Mouse (Mus musculus) hindbrain, embryonic 16.5 days (tissue): ENCODE measurements around the gene Itga11. TPM values are rescaled to one million over a fixed set of nuclear protein-coding genes. Genes with fewer than 3 reads are reported as not detected.
A peak's percentile ranks its signal among the peaks of the same experiment; 100 is the strongest.
"Not testable (repeated sequence)": the region's sequence is repeated elsewhere in the genome, so short reads cannot be mapped to it uniquely, and the experiment has no call there.

Source experiments
- ATAC-seq: fragments of 200-750 bp; cut with Nextera tagmentation; 2 replicates; pipeline ENCODE4 v1.8.0; 2017; ENCODE audit warnings: moderate TSS enrichment, moderate library complexity
- H3K27ac ChIP-seq: fragments of 300-500 bp; sonication (generic); 2 replicates; pipeline ENCODE4 v1.5.1; 2014; ENCODE audit warnings: low read depth, mild to moderate bottlenecking, control low read depth, low read length, moderate library complexity
- H3K27me3 ChIP-seq: fragments of 300-500 bp; sonication (generic); replicated peaks from 2 replicates; pipeline ENCODE4 v1.6.1; 2014; ENCODE audit warnings: low read length; ENCODE audit not compliant: control insufficient read depth, insufficient read depth
- H3K36me3 ChIP-seq: fragments of 300-500 bp; sonication (generic); 2 replicates; pipeline ENCODE4 v1.6.1; 2014; ENCODE audit warnings: mild to moderate bottlenecking, low read length, moderate library complexity, mixed read lengths; ENCODE audit not compliant: control insufficient read depth, insufficient read depth
- H3K4me1 ChIP-seq: fragments of 300-500 bp; sonication (generic); 2 replicates; pipeline ENCODE4 v1.6.1; 2014; ENCODE audit warnings: low read depth, low read length; ENCODE audit not compliant: control insufficient read depth, insufficient read depth
- H3K4me2 ChIP-seq: fragments of 300-500 bp; sonication (generic); 2 replicates; pipeline ENCODE4 v1.6.1; 2014; ENCODE audit warnings: mild to moderate bottlenecking, low read length, control low read depth, moderate library complexity
- H3K4me3 ChIP-seq: fragments of 300-500 bp; sonication (generic); 2 replicates; pipeline ENCODE4 v1.5.1; 2014; ENCODE audit warnings: mild to moderate bottlenecking, low read length, control low read depth, moderate library complexity
- H3K9ac ChIP-seq: fragments of 300-500 bp; sonication (generic); 2 replicates; pipeline ENCODE4 v1.6.1; 2014; ENCODE audit warnings: low read depth, mild to moderate bottlenecking, control low read depth, low read length, moderate library complexity
- H3K9me3 ChIP-seq: fragments of 300-500 bp; sonication (generic); 2 replicates; pipeline ENCODE4 v1.6.1; 2014; ENCODE audit warnings: mild to moderate bottlenecking, low read length, moderate library complexity; ENCODE audit not compliant: control insufficient read depth
- WGBS: fragments of 180-500 bp; shearing (Covaris S2); extraction: QIAGEN DNeasy Blood & Tissue Kit; methylation state at CpG from one replicate; pipeline ENCODE4 v1.1.7; 2014; 5-methylcytosine and 5-hydroxymethylcytosine counted together
- polyA plus RNA-seq: library from polyadenylated mRNA; unstranded; fragments of >200 nt; fragmentation: Nextera tagmentation; extraction: Ambion mirVana; gene quantifications from 2 replicates; pipeline ENCODE4 v1.2.1, GENCODE M21; 2015

The Itga11 gene
- polyA plus RNA-seq, 1 experiment from 2014 or later, result 1.1 TPM

DNA sequence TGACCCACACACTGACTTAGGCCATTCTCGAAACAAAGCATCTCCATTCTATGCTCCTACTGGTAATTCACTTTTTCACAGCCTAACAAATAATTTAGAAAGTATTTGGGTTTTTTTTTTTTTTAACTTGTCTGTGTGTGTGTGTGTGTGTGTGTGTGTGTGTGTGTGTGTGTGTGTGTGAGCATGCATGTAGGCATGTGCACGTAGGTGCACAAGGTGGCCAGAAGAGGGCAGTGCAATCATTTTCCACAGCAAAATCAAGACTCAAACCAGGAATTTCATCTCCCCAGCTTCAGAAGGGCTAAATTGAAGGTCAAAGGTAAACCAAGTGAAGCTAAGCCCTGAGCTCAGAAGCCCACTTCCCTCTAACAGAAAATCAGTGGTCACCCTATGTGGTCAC lies 106.6 kb downstream of the Itga11 start:
- WGBS, result 87% methylated on average over 2 of the region's 2 CpGs
- Histone ChIP-seq H3K36me3 (no peaks in the 10 kb centered on the region), H3K4me3 (no peak overlapping the region), H3K27ac (0 out of 2 replicates have a peak overlapping the region, but pooled peaks have one; percentile 30), H3K4me1 (peaks cover 18% of the 10 kb centered on the region), H3K4me2 (no peak overlapping the region), H3K9ac (no peak overlapping the region), H3K27me3 (no peaks in the 10 kb centered on the region), H3K9me3 (no peaks in the 10 kb centered on the region)
- ATAC-seq, result no peak

DNA sequence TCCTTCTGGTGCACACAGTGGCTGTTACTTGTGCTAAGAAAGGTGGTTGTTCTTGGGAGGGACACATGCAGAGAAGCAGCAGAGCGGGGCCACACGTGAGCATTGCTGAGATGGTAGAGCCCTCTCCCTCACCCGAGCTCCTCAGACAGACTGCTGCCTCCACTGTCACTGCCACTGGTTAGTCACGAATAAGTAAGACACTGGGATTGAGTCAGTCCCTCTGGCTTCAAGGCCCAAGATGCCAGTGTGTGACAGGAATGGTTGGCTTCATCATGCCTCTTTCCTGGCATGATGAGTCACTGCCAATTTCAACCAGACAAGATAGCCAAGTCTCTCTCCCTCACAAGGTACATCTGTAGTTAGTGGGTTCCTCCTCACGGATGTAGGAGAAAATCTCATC lies 109.1 kb downstream of the Itga11 start:
- 75% methylated on average over 5 of the region's 5 CpGs for WGBS
- no peak for ATAC-seq
- H3K4me2 ChIP-seq, result no peak overlapping the region
- peaks cover 17% of the 10 kb centered on the region for H3K4me1 ChIP-seq
- no peak overlapping the region for H3K4me3 ChIP-seq
- H3K27me3 ChIP-seq, result no peaks in the 10 kb centered on the region
- H3K27ac ChIP-seq, result no peak overlapping the region
- no peaks in the 10 kb centered on the region for H3K36me3 ChIP-seq
- H3K9ac ChIP-seq, result no peak overlapping the region
- no peaks in the 10 kb centered on the region for H3K9me3 ChIP-seq

DNA sequence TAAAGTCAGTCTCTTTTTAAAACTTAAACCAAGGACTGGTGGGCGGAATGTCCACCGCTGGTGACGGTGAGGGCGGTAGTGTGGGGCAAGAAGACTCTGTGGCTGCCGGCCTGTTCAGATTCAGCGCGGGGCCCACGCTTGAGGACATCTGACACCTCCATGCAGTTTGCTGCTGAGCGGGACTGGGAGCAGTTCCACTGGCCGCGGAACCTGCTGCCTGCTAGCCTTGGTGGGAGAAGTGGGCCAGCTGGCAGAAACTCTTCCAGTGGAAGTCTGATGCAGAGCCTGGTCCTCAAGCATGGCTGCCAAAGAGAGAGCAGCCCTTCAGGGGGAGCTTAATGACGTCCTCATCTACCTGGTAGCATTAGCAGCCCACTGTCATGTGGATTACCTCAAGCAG lies 112.2 kb downstream of the Itga11 start:
- no peaks in the 10 kb centered on the region for H3K27me3 ChIP-seq
- ATAC-seq, result no peak
- no peak overlapping the region for H3K4me2 ChIP-seq
- no peaks in the 10 kb centered on the region for H3K4me1 ChIP-seq
- H3K4me3 ChIP-seq, result no peak overlapping the region
- H3K9ac ChIP-seq, result no peak overlapping the region
- WGBS, result 87% methylated on average over 12 of the region's 12 CpGs
- H3K27ac ChIP-seq, result no peak overlapping the region
- H3K36me3 ChIP-seq, result peaks cover 3% of the 10 kb centered on the region
- no peaks in the 10 kb centered on the region for H3K9me3 ChIP-seq

DNA sequence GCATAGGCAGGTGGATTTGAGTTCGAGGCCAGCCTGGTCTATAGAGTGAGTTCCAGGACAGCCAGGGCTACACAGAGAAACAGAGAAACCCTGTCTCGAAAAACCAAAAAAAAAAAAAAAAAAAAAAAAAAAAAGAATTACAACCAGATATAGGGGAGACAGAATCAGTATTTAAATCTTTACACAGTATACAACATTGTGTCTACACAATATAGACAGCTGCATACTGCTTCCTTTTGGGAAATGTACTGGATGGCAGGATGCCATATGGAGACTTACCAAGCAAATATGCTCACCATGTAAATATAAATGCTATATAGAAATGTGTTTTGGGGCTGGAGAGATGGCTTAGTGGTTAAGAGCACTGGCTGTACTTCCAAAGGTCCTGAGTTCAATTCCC lies 121.6 kb downstream of the Itga11 start:
- not testable (repeated sequence) for H3K9ac ChIP-seq, H3K4me1 ChIP-seq, ATAC-seq, H3K27me3 ChIP-seq, H3K27ac ChIP-seq, H3K4me3 ChIP-seq, H3K9me3 ChIP-seq, H3K4me2 ChIP-seq
- 91% methylated on average over 2 of the region's 2 CpGs for WGBS
- peaks cover 13% of the 10 kb centered on the region for H3K36me3 ChIP-seq

DNA sequence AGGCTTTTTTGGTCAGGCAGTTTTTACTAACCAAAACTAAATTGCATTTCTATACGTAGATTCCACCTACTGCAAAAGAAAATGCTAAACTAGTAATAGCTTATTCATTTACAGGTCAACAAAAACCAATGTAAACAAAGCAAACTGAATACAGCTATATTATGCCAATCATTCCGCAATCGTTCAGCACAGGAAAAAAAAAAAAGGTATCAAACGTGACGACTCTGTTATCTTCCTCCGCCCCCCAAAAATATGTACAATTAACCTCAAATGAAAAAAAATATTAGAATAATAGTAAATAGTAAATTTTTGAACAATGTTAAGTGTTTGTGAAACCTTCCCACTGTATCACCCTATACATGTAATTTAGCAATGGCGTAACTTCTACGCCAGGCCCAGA lies 132.5 kb downstream of the Itga11 start:
- Histone ChIP-seq H3K27ac (peak overlapping the region; percentile 99; the same call in 1 of the 2 replicates), H3K4me1 (peaks cover 21% of the 10 kb centered on the region), H3K36me3 (no peaks in the 10 kb centered on the region), H3K4me3 (peak overlapping the region; percentile 100), H3K9ac (peak overlapping the region; percentile 99), H3K27me3 (no peaks in the 10 kb centered on the region), H3K4me2 (peak overlapping the region; percentile 73), H3K9me3 (no peaks in the 10 kb centered on the region)
- no peak for ATAC-seq
- WGBS, result 15% methylated on average over 8 of the region's 8 CpGs

DNA sequence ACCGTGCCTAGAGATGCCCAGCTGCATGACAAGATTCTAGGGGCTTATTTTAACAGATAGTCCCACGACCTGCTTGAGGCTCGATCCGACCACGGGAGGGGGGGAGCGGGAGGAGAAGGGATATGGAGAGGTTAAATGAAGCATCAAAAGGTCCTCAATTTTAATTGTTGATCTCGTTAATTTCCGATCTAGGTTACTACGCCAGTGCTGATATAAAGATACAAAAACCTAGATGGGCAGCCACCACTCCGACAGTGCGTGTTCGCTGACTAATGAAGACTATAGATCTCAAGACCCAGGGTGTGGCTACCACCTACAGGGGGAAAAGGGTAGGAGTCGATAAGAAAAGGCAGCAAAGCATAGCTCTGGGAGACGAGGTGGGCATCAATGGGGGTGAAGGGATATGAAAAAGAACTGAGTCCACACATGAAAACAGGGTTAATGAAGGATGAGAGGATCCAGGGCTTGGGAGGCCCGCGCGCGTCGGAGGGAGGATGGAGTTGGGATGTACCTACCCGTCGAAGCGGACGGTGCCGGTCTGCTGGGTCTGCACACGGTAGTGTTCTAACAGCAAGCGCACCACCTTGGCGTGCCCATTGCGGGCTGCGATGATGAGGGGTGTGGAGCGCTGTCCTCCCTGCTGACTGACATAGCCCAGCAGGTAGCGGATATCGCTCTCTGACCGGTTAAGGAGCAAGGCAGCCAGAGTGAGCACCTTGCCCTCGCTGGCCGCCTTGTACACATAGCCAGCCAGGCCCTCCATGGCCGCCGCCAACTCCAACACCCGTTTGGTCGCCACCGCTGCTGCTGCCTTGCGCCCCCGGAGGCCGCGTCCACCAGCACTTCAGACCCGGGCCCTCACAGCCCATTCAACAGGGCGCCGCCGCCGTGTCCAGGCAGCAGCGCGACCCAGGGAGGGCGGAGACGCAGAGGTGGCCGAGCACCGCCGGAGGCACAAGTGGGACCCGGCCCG lies 133.2 kb downstream of the Itga11 start:
- Histone ChIP-seq H3K4me2 (peak overlapping the region; percentile 73), H3K27ac (peak overlapping the region; percentile 99), H3K4me3 (peak overlapping the region; percentile 100), H3K27me3 (no peaks in the 10 kb centered on the region), H3K9me3 (no peaks in the 10 kb centered on the region), H3K4me1 (peaks cover 21% of the 10 kb centered on the region), H3K9ac (peak overlapping the region; percentile 99), H3K36me3 (no peaks in the 10 kb centered on the region)
- peak; percentile 67 for ATAC-seq
- under 1% methylated on average over 54 of the region's 58 CpGs for WGBS

DNA sequence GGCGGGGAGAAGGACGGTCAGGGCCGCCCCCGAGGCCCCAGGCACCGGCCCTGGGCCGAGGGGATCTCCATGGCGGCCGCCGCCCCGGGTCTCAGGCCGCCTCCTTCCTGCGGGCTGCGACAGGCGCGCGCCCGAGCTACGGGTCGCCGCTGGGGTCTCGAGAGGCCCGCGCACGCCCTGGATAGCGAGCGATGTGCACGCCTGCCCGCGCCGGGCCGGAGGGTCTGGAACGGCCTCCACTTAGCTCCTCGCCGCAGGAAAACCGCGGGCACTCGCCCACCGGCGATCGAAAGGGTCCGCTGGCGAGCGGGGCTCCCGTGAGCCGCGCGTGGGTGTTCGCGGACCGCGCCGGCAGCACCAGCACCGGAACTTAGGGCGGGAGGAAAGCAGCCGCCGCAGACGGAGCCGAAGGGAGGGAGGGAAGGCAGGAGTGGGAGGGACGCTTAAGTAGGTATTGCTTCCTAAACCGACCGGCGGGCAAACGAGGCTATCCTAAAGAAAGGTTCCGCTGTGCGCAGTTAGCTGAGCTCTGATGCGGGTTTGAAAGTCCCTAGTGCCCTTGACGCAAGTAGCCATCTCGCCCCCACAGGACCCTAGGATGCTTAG lies 134.0 kb downstream of the Itga11 start, which contains the start of gene Fem1b:
Gene Fem1b (minus strand): TSS at position 419 of the 606 bp plus-strand sequence.
- WGBS, result under 1% methylated on average over 63 of the region's 68 CpGs

DNA sequence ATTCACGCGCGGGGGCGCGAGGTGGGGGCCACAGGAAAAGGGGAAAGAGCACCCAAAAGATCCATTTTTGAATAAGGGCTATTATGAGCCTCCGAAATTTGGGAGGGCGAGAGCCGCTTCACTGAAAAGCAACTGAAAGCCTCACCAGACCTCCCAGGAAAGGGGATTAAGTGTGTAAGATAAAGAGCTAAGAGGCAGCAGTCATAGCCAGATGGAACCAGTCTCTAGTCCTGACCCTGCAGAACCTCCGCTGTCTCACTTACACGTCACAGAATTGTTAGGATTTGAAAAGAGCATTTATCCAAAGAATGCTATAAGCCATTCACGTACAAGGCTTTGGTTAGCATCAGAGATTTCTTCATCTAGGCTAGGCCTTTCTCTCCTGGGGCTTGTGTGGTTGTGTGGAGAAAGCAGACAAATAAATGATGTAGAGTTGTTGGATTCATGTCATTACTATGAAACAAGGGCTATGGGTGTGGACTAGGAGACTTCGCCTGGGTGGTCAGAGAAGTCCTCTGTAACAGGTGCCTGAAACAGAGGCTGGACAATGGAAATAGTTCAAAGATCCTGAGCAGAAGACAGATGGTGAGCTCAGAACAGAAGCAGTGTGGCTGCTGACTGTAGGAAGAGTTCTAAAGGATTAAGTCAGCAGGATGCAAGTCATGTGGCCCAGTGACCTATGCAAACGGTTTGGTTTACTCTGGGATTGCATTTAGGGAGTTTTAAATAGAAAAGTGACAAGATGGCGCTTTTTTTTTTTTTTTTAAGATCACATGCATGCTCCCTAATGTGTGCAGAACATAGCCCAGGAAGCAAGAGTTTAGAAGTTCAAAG lies 134.8 kb downstream of the Itga11 start:
- no peaks in the 10 kb centered on the region for H3K27me3 ChIP-seq
- 10% methylated on average over 14 of the region's 14 CpGs for WGBS
- H3K36me3 ChIP-seq, result no peaks in the 10 kb centered on the region
- peak overlapping the region; percentile 99 for H3K9ac ChIP-seq
- peak overlapping the region; percentile 100 for H3K4me3 ChIP-seq
- H3K4me1 ChIP-seq, result peaks cover 25% of the 10 kb centered on the region
- peak; percentile 51 for ATAC-seq
- H3K9me3 ChIP-seq, result no peaks in the 10 kb centered on the region
- peak overlapping the region; percentile 99 for H3K27ac ChIP-seq
- H3K4me2 ChIP-seq, result peak overlapping the region; percentile 73

More for the DNA sequence above, 134.0 kb downstream of the Itga11 start, which contains the start of gene Fem1b:
- Histone ChIP-seq H3K27ac (peak within 1 kb of the TSS; percentile 99), H3K27me3 (no peaks in the 10 kb centered on the region), H3K4me3 (peak within 1 kb of the TSS; percentile 100), H3K4me1 (peaks cover 21% of the 10 kb centered on the region), H3K9me3 (no peaks in the 10 kb centered on the region), H3K9ac (peak within 1 kb of the TSS; percentile 99), H3K4me2 (peak within 1 kb of the TSS; percentile 73), H3K36me3 (no peaks in the 10 kb centered on the region)
- peak; percentile 93 for ATAC-seq
